Mouse (Mus musculus): Measurements from ENCODE around the gene Lrrc58. TPM values are rescaled to one million over a fixed set of nuclear protein-coding genes. Genes with fewer than 3 reads are reported as not detected.

Lrrc58 gene
- total RNA-seq, 2 experiments from 2014 or later, result 196 to 274 TPM

- no peak for DNase-seq (ENCODE audit: low spot score in 2 of 2)
Measured at GRCm38 (mm10) chr16:37920842-37921409, 52.7 kb downstream of the Lrrc58 start.

DNA sequence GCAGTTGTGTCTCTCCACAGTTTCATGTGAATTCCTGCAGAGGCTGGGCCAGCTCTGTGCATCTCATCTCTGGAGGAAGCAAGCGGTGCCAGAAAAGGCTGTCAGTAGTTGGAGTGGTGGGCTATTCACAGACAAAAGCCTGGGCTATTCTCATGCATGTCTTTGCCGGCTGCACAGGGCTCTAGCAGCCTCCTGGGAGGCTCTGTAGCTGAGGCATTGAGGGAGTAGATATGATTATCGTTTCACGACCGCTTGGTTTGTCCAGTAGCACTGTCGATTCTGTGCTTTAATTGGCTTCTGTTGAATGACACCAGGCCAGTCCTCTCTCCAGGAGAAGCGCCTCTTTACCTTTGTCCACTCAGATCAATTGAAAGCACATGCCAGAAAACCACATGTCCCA lies 57.9 kb downstream of the Lrrc58 start:
- DNase-seq (ENCODE audit: low spot score in 2 of 2), result no peak

GRCm38 (mm10) chr16:37927117-37927516 lies 58.9 kb downstream of the Lrrc58 start:
- DNase-seq (ENCODE audit: low spot score in 2 of 2), result no peak

GRCm38 (mm10) chr16:37929006-37929405 lies 60.8 kb downstream of the Lrrc58 start:
- DNase-seq (ENCODE audit: low spot score in 2 of 2), result no peak

DNA sequence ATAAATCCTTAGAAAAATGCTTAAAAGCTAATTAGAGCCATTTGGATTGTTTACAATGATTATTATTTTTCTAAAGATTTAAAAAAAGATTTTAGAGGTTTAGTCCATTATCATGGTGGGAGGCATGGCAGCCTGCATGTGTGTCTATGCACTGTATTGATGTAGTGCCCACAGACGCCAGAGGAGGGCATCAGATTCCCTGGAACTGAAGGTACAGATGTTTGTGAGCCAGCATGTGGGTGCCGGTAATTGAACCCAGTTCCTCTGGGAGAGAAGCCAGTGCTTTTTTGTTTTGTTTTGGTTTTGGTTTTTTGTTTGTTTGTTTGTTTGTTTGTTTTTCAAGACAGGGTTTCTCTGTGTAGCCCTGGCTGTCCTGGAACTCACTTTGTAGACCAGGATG lies 61.4 kb downstream of the Lrrc58 start:
- no peak for DNase-seq (ENCODE audit: low spot score in 2 of 2)

GRCm38 (mm10) chr16:37934932-37935331 lies 66.7 kb downstream of the Lrrc58 start:
- no peak for DNase-seq (ENCODE audit: low spot score in 2 of 2)

- DNase-seq (ENCODE audit: low spot score in 2 of 2), result no peak
Measured at GRCm38 (mm10) chr16:37937276-37937675, 69.1 kb downstream of the Lrrc58 start.

Other genes starting within 250 kb of the Lrrc58 start
- gene Ndufb4, start 213.9 kb upstream of the Lrrc58 start, total RNA-seq (2021), result 100 to 1,000 TPM; 133 to 150 TPM
- gene Fstl1, start 91.5 kb upstream of the Lrrc58 start, total RNA-seq (2021), result 10 to 100 TPM; 27.9 to 57.9 TPM
- under 1 TPM; 0.27 to 0.99 TPM for gene Gm36028, start 7.2 kb upstream of the Lrrc58 start, total RNA-seq (2021)
- gene Gpr156, start 48.1 kb downstream of the Lrrc58 start, total RNA-seq (2021), result under 1 TPM in 1 of 2 experiments, not detected in 1; 0.16 TPM
- gene Gsk3b, start 220.6 kb downstream of the Lrrc58 start, total RNA-seq (2021), result 10 to 100 TPM; 57.1 to 70.4 TPM